Mouse (Mus musculus) cortical plate, adult 2 months (tissue): ENCODE measurements around the gene Necap2.

Experiments
- CTCF ChIP-seq: fragments of 200-500 bp; IDR thresholded peaks from 2 replicates; pipeline ENCODE4 v1.5.1; 2011; ENCODE audit warnings: mild to moderate bottlenecking, control low read depth, low read length; ENCODE audit not compliant: insufficient read depth; ENCODE audit errors: extremely low read depth
- POLR2A ChIP-seq: fragments of 200-500 bp; IDR thresholded peaks from 2 replicates; pipeline ENCODE4 v1.6.1; 2011; ENCODE audit warnings: mild to moderate bottlenecking, low read length, control low read depth; ENCODE audit not compliant: insufficient read depth; ENCODE audit errors: extremely low read depth

DNA sequence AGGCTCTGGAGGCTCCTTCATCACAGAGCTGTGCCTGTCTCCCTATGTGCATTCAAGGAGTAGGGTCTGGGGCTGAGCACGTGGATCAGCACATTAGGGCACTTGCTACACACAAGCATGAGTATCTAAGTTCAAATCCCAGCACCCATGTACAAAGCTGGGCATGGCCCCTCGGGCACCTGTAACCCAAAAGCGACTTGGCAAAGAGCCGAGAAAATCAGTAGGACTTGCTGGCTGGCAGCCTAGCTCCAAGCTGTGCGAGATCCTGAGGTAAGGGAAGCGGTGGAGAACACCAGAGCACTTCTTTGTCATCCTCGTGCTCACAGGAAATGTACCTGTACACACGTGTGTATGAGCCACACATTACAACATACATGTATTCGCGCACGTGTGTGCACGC, 25.7 kb downstream of the Necap2 start:
- TF ChIP-seq POLR2A: no peak
- no peak for TF ChIP-seq CTCF
